Mouse (Mus musculus) gastrocnemius, adult 18-20 months (tissue): ENCODE results near the gene Gm10135. TPM values are rescaled to one million over a fixed set of nuclear protein-coding genes. Genes with fewer than 3 reads are reported as not detected.
"Not testable (repeated sequence)": the region's sequence is repeated elsewhere in the genome, so short reads cannot be mapped to it uniquely, and the experiment has no call there.

ENCODE experiments used
- DNase-seq: peaks from one replicate; pipeline ENCODE4 v3.0.0; 2021; ENCODE audit warnings: low spot score
- total RNA-seq, 2 experiments: library from RNA; stranded (reverse); gene quantifications; 2 replicates each; pipeline ENCODE4 v1.2.3; 2021

The Gm10135 gene
- total RNA-seq, 2 experiments from 2014 or later = not detected

- DNase-seq = no peak
Measured at GRCm38 (mm10) chr5:72965706-72966105, 8.8 kb downstream of the Gm10135 start.

DNA sequence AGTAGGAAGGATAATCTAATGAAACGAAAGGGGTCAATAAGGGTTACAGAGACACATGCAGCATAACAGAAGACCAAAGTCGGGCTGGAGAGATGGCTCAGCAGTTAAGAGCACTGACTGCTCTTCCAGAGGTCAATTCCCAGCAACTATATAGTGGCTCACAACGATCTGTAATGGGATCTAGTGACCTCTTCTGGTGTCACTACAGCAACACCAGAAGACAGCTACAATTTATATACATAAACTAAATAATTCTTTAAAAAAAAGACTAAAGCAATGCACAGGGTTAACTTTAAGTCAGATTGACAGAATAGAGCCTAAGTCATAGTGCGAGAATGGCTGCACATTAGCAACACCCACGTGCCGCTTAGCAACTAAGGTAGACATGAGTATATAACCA lies 14.4 kb downstream of the Gm10135 start:
- no peak for DNase-seq

DNA sequence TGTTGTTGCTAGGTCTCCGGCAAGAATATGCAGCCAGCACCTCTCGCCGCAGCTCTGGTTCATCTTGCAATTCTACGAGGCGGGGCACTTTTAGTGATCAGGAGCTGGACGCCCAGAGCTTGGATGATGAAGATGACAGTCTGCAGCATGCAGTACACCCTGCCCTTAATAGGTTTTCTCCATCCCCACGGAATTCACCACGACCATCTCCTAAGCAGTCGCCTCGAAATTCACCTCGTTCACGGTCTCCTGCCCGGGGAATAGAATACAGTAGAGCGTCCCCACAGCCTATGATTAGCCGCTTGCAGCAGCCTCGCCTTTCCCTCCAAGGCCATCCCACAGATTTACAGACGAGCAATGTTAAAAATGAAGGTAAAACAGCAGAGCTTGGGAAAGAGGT lies 17.2 kb downstream of the Gm10135 start:
- DNase-seq = no peak

DNA sequence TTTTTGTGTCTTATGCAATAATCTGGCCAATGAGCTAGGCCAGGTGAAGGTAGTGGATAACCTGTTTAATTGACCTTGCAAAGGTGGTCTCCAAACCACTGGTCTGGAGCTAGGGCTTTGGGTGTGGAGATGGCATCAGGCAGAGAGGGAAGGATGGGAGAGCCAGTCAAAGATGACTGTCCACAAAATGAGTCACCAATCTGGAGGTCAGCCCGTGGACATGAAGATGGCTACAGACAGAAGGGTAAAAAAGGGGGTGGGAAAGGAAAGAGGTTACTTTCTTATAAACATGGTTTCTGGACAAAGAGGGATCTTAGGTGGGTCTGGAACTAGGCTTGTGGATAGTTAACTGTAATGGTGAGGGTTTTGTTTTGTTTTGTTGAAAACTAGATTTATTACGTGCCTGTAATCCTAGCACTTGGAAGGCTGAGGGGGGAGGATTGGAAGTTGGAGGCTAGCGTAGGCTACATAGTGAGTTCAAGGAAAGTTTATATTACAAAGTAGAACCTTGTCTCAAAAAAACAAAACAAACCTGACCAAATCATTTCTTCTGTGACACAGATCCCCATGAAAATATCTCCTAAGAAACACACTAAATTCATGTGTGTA lies 20.4 kb downstream of the Gm10135 start:
- no peak for DNase-seq

- DNase-seq = no peak
Measured at GRCm38 (mm10) chr5:72950252-72950651, 24.2 kb downstream of the Gm10135 start.

DNA sequence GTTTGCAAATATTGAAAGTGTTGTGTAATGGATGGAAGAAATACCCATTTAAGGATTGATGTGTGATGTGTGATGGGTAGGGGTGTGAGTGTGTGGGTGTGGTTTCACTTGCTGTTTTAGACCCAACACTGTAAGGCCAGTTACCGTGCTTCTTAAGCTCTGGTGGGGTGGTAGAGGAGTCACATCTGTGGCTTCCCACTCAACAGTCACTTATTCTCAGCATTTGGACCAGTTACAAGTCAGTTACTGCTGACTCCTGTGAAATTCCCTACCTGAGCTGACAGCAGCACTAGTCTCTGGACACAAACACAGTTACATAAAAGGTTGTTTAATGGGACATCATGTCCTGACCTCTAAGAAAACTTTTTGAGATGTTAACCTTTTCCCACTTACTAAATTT lies 26.4 kb downstream of the Gm10135 start:
- DNase-seq = peak; percentile 24

DNA sequence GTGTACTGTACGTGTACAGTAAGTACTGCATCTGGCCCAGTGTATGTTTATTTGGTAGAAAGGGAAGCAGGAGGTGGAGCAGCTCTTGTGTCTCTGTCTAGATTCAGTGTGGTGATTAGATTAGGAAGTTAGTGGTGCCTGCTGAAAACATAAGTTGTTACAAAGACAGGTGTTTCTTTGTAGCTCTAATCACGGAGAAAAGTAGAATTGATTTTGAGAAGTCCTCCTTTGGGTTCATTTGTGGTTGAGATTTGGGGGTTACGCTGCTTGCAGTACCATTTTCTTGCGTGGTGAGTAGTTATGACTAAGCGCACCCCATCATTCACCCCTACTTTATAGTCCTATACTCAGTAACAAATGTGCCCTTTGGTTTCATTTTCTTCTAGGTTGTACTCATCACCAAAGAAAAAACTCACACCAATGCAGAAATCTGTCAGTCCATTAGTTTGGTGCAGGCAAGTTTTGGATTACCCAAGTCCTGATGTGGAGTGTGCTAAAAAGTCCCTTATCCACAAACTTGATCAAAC lies 33.5 kb downstream of the Gm10135 start:
- DNase-seq = no peak

GRCm38 (mm10) chr5:72939311-72939710 lies 35.2 kb downstream of the Gm10135 start:
- no peak for DNase-seq

- not testable (repeated sequence) for DNase-seq
Measured at GRCm38 (mm10) chr5:72938421-72938820, 36.1 kb downstream of the Gm10135 start.

DNA sequence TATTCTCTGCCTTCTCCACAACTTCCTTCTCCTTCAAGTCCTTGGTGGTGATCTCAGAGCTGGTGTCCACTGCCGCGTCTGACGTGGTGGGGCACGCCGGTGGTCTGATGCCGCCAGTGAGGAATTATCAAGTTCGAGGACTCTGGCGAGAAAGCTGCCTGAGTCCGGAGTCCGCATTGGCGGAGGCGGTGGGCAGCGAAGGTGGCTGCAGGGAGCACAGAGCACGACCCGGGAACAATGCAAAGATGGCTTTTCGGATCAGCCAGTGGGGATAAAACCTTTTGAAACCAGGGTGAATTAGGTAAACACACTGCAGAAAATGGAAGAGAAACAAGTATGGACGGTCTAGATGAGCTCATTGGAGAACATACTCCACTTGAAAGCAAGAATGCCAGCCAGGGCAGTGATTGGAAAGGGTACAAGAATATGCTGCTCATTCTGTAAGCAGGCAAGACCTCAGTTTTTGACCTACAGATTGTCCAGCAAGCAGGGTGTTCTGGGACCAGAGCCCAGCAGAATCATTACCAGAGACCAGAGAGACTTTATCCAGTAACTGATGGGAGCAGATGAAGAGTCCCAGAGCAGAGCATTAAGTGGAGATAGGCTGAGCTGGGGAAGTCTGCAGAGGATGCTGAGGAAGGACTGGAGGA lies 41.4 kb downstream of the Gm10135 start:
- no peak for DNase-seq

GRCm38 (mm10) chr5:72927074-72927473 lies 47.4 kb downstream of the Gm10135 start:
- no peak for DNase-seq

GRCm38 (mm10) chr5:72922796-72923195 lies 51.7 kb downstream of the Gm10135 start:
- DNase-seq = no peak

GRCm38 (mm10) chr5:72921171-72921570 lies 53.3 kb downstream of the Gm10135 start:
- no peak for DNase-seq

GRCm38 (mm10) chr5:72920416-72920815 lies 54.1 kb downstream of the Gm10135 start:
- no peak for DNase-seq

DNA sequence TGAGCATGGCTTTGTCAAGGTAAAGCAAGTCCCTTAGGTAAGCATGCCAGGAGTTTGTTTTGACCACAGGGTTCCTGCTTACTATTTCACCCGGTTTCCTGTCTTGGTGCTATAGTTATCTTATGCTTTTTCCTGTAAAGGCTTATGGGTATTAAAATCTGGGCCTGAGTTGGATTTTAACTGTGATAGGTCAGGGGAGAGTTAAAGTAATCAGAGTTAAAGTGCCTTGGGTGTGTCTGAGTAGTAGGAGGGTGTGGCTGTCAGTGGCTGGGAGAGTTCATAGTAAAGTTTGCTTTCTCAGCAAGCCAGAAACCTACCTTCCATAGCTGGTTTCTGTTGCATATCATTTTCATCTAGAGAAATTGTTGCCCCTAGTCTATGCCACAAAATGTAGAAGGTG lies 57.7 kb downstream of the Gm10135 start:
- DNase-seq = no peak

DNA sequence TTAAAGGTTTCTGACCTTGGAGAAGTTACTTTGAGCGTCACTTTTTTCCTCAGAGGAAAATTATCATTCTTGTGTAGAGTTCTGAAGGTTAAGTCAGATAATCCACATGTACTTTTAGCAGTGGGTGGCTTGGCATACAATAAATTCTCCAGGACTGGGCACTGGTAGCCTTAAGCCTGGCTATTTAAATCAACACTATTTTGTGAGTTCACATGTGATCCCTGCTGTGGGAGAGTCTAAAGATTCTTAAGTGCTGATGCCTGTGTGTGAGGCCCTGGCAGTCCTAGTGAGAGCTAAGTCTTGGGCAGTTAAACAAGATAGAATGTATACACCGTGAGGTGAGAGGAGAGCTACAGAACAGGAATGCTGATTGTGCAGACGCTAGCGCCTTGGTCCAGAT lies 58.5 kb downstream of the Gm10135 start:
- peak; percentile 36 for DNase-seq

Other genes starting within 250 kb of the Gm10135 start
- gene Txk, start 221.9 kb downstream of the Gm10135 start, total RNA-seq = not detected
- gene Tec, start 106.2 kb downstream of the Gm10135 start, total RNA-seq = 1 to 10 TPM; 2.0 to 2.7 TPM
- gene Slain2, start 60.4 kb downstream of the Gm10135 start, total RNA-seq = 100 to 1,000 TPM; 107 to 133 TPM
- not detected for gene Slc10a4, start 32.2 kb upstream of the Gm10135 start, total RNA-seq